Mouse (Mus musculus): ENCODE measurements around the gene Hoxd4. TPM values are rescaled to one million over a fixed set of nuclear protein-coding genes. Genes with fewer than 3 reads are reported as not detected.

Gene Hoxd4
- not detected for total RNA-seq (2023)

GRCm38 (mm10) chr2:74711721-74712621 lies at the start of gene Hoxd4, which contains the start of gene Hoxd3:
TSS of gene Hoxd4 (plus strand) at chr2:74711929.
TSS of gene Hoxd3 (plus strand) at chr2:74711927.

GRCm38 (mm10) chr2:74667842-74668357 lies 43.8 kb upstream of the Hoxd4 start, which contains the start of gene Hoxd13:
TSS of gene Hoxd13 (plus strand) at chr2:74668310.

GRCm38 (mm10) chr2:74674881-74675665 lies 36.7 kb upstream of the Hoxd4 start, which contains the start of gene Hoxd12:
TSS of gene Hoxd12 (plus strand) at chr2:74675013.

GRCm38 (mm10) chr2:74678891-74679595 lies 32.7 kb upstream of the Hoxd4 start, which contains the start of gene Hoxd11:
TSS of gene Hoxd11 (plus strand) at chr2:74679557.

GRCm38 (mm10) chr2:74691022-74691951 lies 20.4 kb upstream of the Hoxd4 start, which contains the start of gene Hoxd10:
TSS of gene Hoxd10 (plus strand) at chr2:74691924.

GRCm38 (mm10) chr2:74697567-74698121 lies 14.1 kb upstream of the Hoxd4 start, which contains the start of gene Hoxd9:
TSS of gene Hoxd9 (plus strand) at chr2:74697727.

GRCm38 (mm10) chr2:74704393-74704998 lies 7.2 kb upstream of the Hoxd4 start, which contains the start of gene Hoxd8:
TSS of gene Hoxd8 (plus strand) at chr2:74704615.

GRCm38 (mm10) chr2:74726551-74726950 lies 14.8 kb downstream of the Hoxd4 start, which contains the start of gene Gm28230:
TSS of gene Gm28230 (plus strand) at chr2:74726728.

GRCm38 (mm10) chr2:74762522-74763244 lies 51.0 kb downstream of the Hoxd4 start, which contains the start of gene Hoxd1:
TSS of gene Hoxd1 (plus strand) at chr2:74762980.

Other genes starting within 250 kb of the Hoxd4 start
- gene Lnpk, start 132.5 kb upstream of the Hoxd4 start, total RNA-seq (2023), result 10 to 100 TPM; 25.3 to 30.0 TPM
- not detected for gene Evx2, start 52.4 kb upstream of the Hoxd4 start, total RNA-seq (2023)
- not detected for gene Hoxd13, start 43.6 kb upstream of the Hoxd4 start, total RNA-seq (2023)
- gene Hoxd12, start 36.9 kb upstream of the Hoxd4 start, total RNA-seq (2023), result not detected
- not detected for gene Hoxd11, start 32.4 kb upstream of the Hoxd4 start, total RNA-seq (2023)
- not detected for gene Hoxd10, start 20.0 kb upstream of the Hoxd4 start, total RNA-seq (2023)
- not detected for gene Hoxd9, start 14.2 kb upstream of the Hoxd4 start, total RNA-seq (2023)
- gene Hoxd8, start 7.3 kb upstream of the Hoxd4 start, total RNA-seq (2023), result not detected
- gene Hoxd3, start within 50 bp of the Hoxd4 start, total RNA-seq (2023), result not detected
- not detected for gene Gm28230, start 14.8 kb downstream of the Hoxd4 start, total RNA-seq (2023)
- not detected for gene Hoxd1, start 51.1 kb downstream of the Hoxd4 start, total RNA-seq (2023)
- gene Mtx2, start 113.9 kb downstream of the Hoxd4 start, total RNA-seq (2023), result 10 to 100 TPM; 17.7 to 20.2 TPM

All from B cell, adult 67 days (primary cell).